Mouse (Mus musculus): Measurements from ENCODE around the gene Plvap. TPM values are rescaled to one million over a fixed set of nuclear protein-coding genes. Genes with fewer than 3 reads are reported as not detected.
A peak's percentile ranks its signal among the peaks of the same experiment; 100 is the strongest.

Plvap gene
- polyA plus RNA-seq, 1 experiment from 2014 or later = 184 TPM

GRCm38 (mm10) chr8:71472601-71473386 is 38.8 kb downstream of the Plvap start:
- no peak overlapping the region for H3K4me2 ChIP-seq
- H3K36me3 ChIP-seq = peaks cover 47% of the 10 kb centered on the region
- no peak overlapping the region for H3K27ac ChIP-seq (ENCODE audit: poor library complexity, severe bottlenecking)
- no peak overlapping the region for H3K4me3 ChIP-seq
- H3K9ac ChIP-seq = no peak overlapping the region
- 0 out of 2 replicates have a peak, but pooled peaks cover 5% of the 10 kb centered on the region for H3K27me3 ChIP-seq (replicated peaks)
- no peak for ATAC-seq (ENCODE audit: insufficient number of reproducible peaks, low FRiP score)
- H3K9me3 ChIP-seq (replicated peaks) = no peaks in the 10 kb centered on the region
- 88% methylated on average over 8 of the region's 8 CpGs for WGBS
- peaks cover 30% of the 10 kb centered on the region for H3K4me1 ChIP-seq (replicated peaks)

GRCm38 (mm10) chr8:71471861-71472260 is 39.7 kb downstream of the Plvap start:
- H3K9ac ChIP-seq = no peak overlapping the region

GRCm38 (mm10) chr8:71470913-71471255 is 40.7 kb downstream of the Plvap start:
- Histone ChIP-seq H3K27me3 (replicated peaks) (no peaks in the 10 kb centered on the region), H3K4me3 (no peak overlapping the region), H3K9me3 (replicated peaks) (no peaks in the 10 kb centered on the region), H3K4me1 (replicated peaks) (peaks cover 20% of the 10 kb centered on the region), H3K9ac (no peak overlapping the region), H3K27ac (ENCODE audit: poor library complexity, severe bottlenecking) (no peak overlapping the region), H3K36me3 (peaks cover 50% of the 10 kb centered on the region), H3K4me2 (0 out of 2 replicates have a peak overlapping the region, but pooled peaks have one; percentile 85)
- ATAC-seq (ENCODE audit: insufficient number of reproducible peaks, low FRiP score) = no peak
- WGBS = 74% methylated on average over 5 of the region's 5 CpGs

More at GRCm38 (mm10) chr8:71471861-71472260, 39.7 kb downstream of the Plvap start:
- H3K9me3 ChIP-seq (replicated peaks) = no peaks in the 10 kb centered on the region
- peaks cover 21% of the 10 kb centered on the region for H3K4me1 ChIP-seq (replicated peaks)
- H3K4me3 ChIP-seq = no peak overlapping the region
- H3K27me3 ChIP-seq (replicated peaks) = no peaks in the 10 kb centered on the region
- no peak overlapping the region for H3K27ac ChIP-seq (ENCODE audit: poor library complexity, severe bottlenecking)
- 91% methylated on average over 17 of the region's 17 CpGs for WGBS
- peaks cover 47% of the 10 kb centered on the region for H3K36me3 ChIP-seq
- no peak for ATAC-seq (ENCODE audit: insufficient number of reproducible peaks, low FRiP score)
- H3K4me2 ChIP-seq = no peak overlapping the region

GRCm38 (mm10) chr8:71470146-71470912 is 41.2 kb downstream of the Plvap start:
- 90% methylated on average over 3 of the region's 3 CpGs for WGBS
- no peak for ATAC-seq (ENCODE audit: insufficient number of reproducible peaks, low FRiP score)
- Histone ChIP-seq H3K4me3 (peak overlapping the region; percentile 96), H3K9me3 (replicated peaks) (no peaks in the 10 kb centered on the region), H3K4me2 (peak overlapping the region; percentile 85), H3K27ac (ENCODE audit: poor library complexity, severe bottlenecking) (no peak overlapping the region), H3K27me3 (replicated peaks) (no peaks in the 10 kb centered on the region), H3K36me3 (peaks cover 49% of the 10 kb centered on the region), H3K4me1 (replicated peaks) (peaks cover 20% of the 10 kb centered on the region), H3K9ac (peak overlapping the region; percentile 94)

GRCm38 (mm10) chr8:71469411-71469810 is 42.1 kb downstream of the Plvap start:
- peak overlapping the region; percentile 96 for H3K4me3 ChIP-seq
- H3K27me3 ChIP-seq (replicated peaks) = no peaks in the 10 kb centered on the region
- ATAC-seq (ENCODE audit: insufficient number of reproducible peaks, low FRiP score) = peak; percentile 5
- H3K4me2 ChIP-seq = peak overlapping the region; percentile 85
- 0 out of 2 replicates have a peak overlapping the region, but pooled peaks have one; percentile 59 for H3K27ac ChIP-seq (ENCODE audit: poor library complexity, severe bottlenecking)
- under 1% methylated on average over 24 of the region's 24 CpGs for WGBS
- peaks cover 21% of the 10 kb centered on the region for H3K4me1 ChIP-seq (replicated peaks)
- H3K9ac ChIP-seq = peak overlapping the region; percentile 94
- H3K36me3 ChIP-seq = peaks cover 40% of the 10 kb centered on the region
- H3K9me3 ChIP-seq (replicated peaks) = no peaks in the 10 kb centered on the region

- 0 out of 2 replicates have a peak within 1 kb of the TSS, but pooled peaks have one; percentile 59 for H3K27ac ChIP-seq (ENCODE audit: poor library complexity, severe bottlenecking)
- no peaks in the 10 kb centered on the region for H3K9me3 ChIP-seq (replicated peaks)
- peak within 1 kb of the TSS; percentile 94 for H3K9ac ChIP-seq
- peaks cover 25% of the 10 kb centered on the region for H3K4me1 ChIP-seq (replicated peaks)
- peak; percentile 89 for ATAC-seq (ENCODE audit: insufficient number of reproducible peaks, low FRiP score)
- H3K36me3 ChIP-seq = peaks cover 35% of the 10 kb centered on the region
- WGBS = under 1% methylated on average over 42 of the region's 52 CpGs
- H3K4me2 ChIP-seq = peak within 1 kb of the TSS; percentile 85
- H3K4me3 ChIP-seq = peak within 1 kb of the TSS; percentile 96
- no peaks in the 10 kb centered on the region for H3K27me3 ChIP-seq (replicated peaks)
These were observed 42.6 kb downstream of the Plvap start, which contains the start of gene Dda1 for GRCm38 (mm10) chr8:71468916-71469315. Gene Dda1 (plus strand): TSS chr8:71469199.

GRCm38 (mm10) chr8:71468001-71468400 is 43.6 kb downstream of the Plvap start:
- no peak overlapping the region for H3K27ac ChIP-seq (ENCODE audit: poor library complexity, severe bottlenecking)
- H3K4me2 ChIP-seq = no peak overlapping the region
- no peak overlapping the region for H3K4me3 ChIP-seq
- H3K9ac ChIP-seq = no peak overlapping the region
- ATAC-seq (ENCODE audit: insufficient number of reproducible peaks, low FRiP score) = no peak
- no peaks in the 10 kb centered on the region for H3K27me3 ChIP-seq (replicated peaks)
- peaks cover 26% of the 10 kb centered on the region for H3K36me3 ChIP-seq
- H3K9me3 ChIP-seq (replicated peaks) = no peaks in the 10 kb centered on the region
- 81% methylated on average over 1 of the region's 1 CpGs for WGBS
- peaks cover 28% of the 10 kb centered on the region for H3K4me1 ChIP-seq (replicated peaks)

GRCm38 (mm10) chr8:71467201-71467600 is 44.4 kb downstream of the Plvap start:
- Histone ChIP-seq H3K4me1 (replicated peaks) (peaks cover 36% of the 10 kb centered on the region), H3K36me3 (peaks cover 18% of the 10 kb centered on the region), H3K27me3 (replicated peaks) (no peaks in the 10 kb centered on the region), H3K4me3 (no peak overlapping the region), H3K9ac (no peak overlapping the region), H3K4me2 (no peak overlapping the region), H3K9me3 (replicated peaks) (no peaks in the 10 kb centered on the region), H3K27ac (ENCODE audit: poor library complexity, severe bottlenecking) (no peak overlapping the region)
- 95% methylated on average over 2 of the region's 2 CpGs for WGBS
- ATAC-seq (ENCODE audit: insufficient number of reproducible peaks, low FRiP score) = no peak

GRCm38 (mm10) chr8:71466198-71466597 is 45.4 kb downstream of the Plvap start:
- Histone ChIP-seq H3K4me3 (no peak overlapping the region), H3K4me2 (no peak overlapping the region), H3K36me3 (peaks cover 12% of the 10 kb centered on the region), H3K27ac (ENCODE audit: poor library complexity, severe bottlenecking) (no peak overlapping the region), H3K27me3 (replicated peaks) (peaks cover 8% of the 10 kb centered on the region), H3K4me1 (replicated peaks) (peaks cover 37% of the 10 kb centered on the region), H3K9ac (no peak overlapping the region), H3K9me3 (replicated peaks) (no peaks in the 10 kb centered on the region)
- ATAC-seq (ENCODE audit: insufficient number of reproducible peaks, low FRiP score) = no peak
- 94% methylated on average over 5 of the region's 5 CpGs for WGBS

GRCm38 (mm10) chr8:71465733-71466132 is 45.8 kb downstream of the Plvap start:
- no peak for ATAC-seq (ENCODE audit: insufficient number of reproducible peaks, low FRiP score)
- H3K36me3 ChIP-seq = peaks cover 12% of the 10 kb centered on the region
- peaks cover 12% of the 10 kb centered on the region for H3K27me3 ChIP-seq (replicated peaks)
- WGBS = 74% methylated on average over 8 of the region's 8 CpGs
- H3K4me2 ChIP-seq = peak overlapping the region; percentile 93
- H3K4me3 ChIP-seq = peak overlapping the region; percentile 91
- H3K4me1 ChIP-seq (replicated peaks) = peaks cover 35% of the 10 kb centered on the region
- no peak overlapping the region for H3K27ac ChIP-seq (ENCODE audit: poor library complexity, severe bottlenecking)
- no peaks in the 10 kb centered on the region for H3K9me3 ChIP-seq (replicated peaks)
- H3K9ac ChIP-seq = no peak overlapping the region
